Comparison of ENCODE assay signal across 10 mouse cellular contexts in genomic region chr7:49158641-49159381, GRCm38 (mm10).
DNase-seq lines count a peak whose midpoint lies in the region; ATAC-seq lines count a peak whose summit lies in the region.
"Had no signal": no experiment of that assay in that cellular context is flagged by ENCODE, and none has a peak within 500 bp of the region (broad histone marks: within the 10 kb centered on the region; RNA-seq: fewer than 3 reads in every experiment).

No protein-coding gene starts in this region.

- no peaks in the 10 kb centered on the region for H3K36me3 ChIP-seq in hindbrain, embryonic 13.5 days
- no peaks in the 10 kb centered on the region for H3K36me3 ChIP-seq in hindbrain, embryonic 11.5 days (ENCODE audit: control insufficient read depth, insufficient read depth, low read length)
- H3K36me3 ChIP-seq: G1E had no signal

- H3K27ac ChIP-seq in hindbrain, embryonic 13.5 days: no peak overlapping the region; the same call in 1 of the 2 replicates
- H3K27ac ChIP-seq in hindbrain, embryonic 11.5 days (ENCODE audit: low read depth, low read length): no peak overlapping the region

- H3K4me1 ChIP-seq in hindbrain, embryonic 13.5 days (replicated peaks): peaks cover 51% of the 10 kb centered on the region
- peaks cover 7% of the 10 kb centered on the region; the same call in 1 of the 2 replicates for H3K4me1 ChIP-seq in hindbrain, embryonic 11.5 days (replicated peaks; ENCODE audit: control insufficient read depth, insufficient read depth, low read length)

- H3K4me2 ChIP-seq in hindbrain, embryonic 13.5 days: no peak overlapping the region
- no peak overlapping the region for H3K4me2 ChIP-seq in hindbrain, embryonic 11.5 days (replicated peaks; ENCODE audit: low read depth, low read length)

- peak; percentile 33; the same call in 1 of the 2 replicates for ATAC-seq in hindbrain, embryonic 13.5 days (ENCODE audit: low FRiP score)
- ATAC-seq in hindbrain, embryonic 11.5 days (ENCODE audit: low FRiP score): no peak
- 0 out of 4 replicates have a peak, but pooled peaks have one; percentile 21 to 42 for ATAC-seq in hematopoietic stem cell, adult 5-6 weeks (replicated peaks in 1 of 2; ENCODE audit: insufficient read depth in 1 of 2, low FRiP score in 2 of 2, low TSS enrichment in 1 of 2, low read depth in 1 of 2, poor library complexity in 2 of 2, severe bottlenecking in 2 of 2)

- no peaks in the 10 kb centered on the region for H3K27me3 ChIP-seq in hindbrain, embryonic 13.5 days
- H3K27me3 ChIP-seq in hindbrain, embryonic 11.5 days (ENCODE audit: control insufficient read depth, insufficient read depth, low read length): no peaks in the 10 kb centered on the region

- 0 out of 2 replicates have a peak, but pooled peaks cover 4% of the 10 kb centered on the region for H3K9me3 ChIP-seq in hindbrain, embryonic 13.5 days
- no peaks in the 10 kb centered on the region; the same call in 1 of the 2 replicates for H3K9me3 ChIP-seq in hindbrain, embryonic 11.5 days (ENCODE audit: control insufficient read depth, low read length)

- H3K9ac ChIP-seq in hindbrain, embryonic 13.5 days: no peak overlapping the region
- no peak overlapping the region for H3K9ac ChIP-seq in hindbrain, embryonic 11.5 days (ENCODE audit: low read depth, low read length)

- no peak overlapping the region for H3K4me3 ChIP-seq in hindbrain, embryonic 13.5 days
- no peak overlapping the region for H3K4me3 ChIP-seq in hindbrain, embryonic 11.5 days (ENCODE audit: low read depth, low read length)
- H3K4me3 ChIP-seq: erythroblast, embryonic 14.5 days had no signal

- 65% methylated on average over 12 of the region's 12 CpGs for whole genome bisulfite sequencing in hindbrain, embryonic 13.5 days
- 79% methylated on average over 12 of the region's 12 CpGs for WGBS in hindbrain, embryonic 11.5 days

- DNase-seq in hindbrain, embryonic 11.5 days (ENCODE audit: low spot score): no peak
- peak; percentile 39 for DNase-seq in adipocyte (ENCODE audit: low spot score)
- DNase-seq in cerebellum, postnatal 14 days: peak; percentile 54 to 57
- no peak for DNase-seq in natural killer cell, adult 2 months (ENCODE audit: low spot score in 2 of 2)
- no peak for DNase-seq in urinary bladder, adult 2 months (ENCODE audit: low spot score)
- no peak for DNase-seq in spleen, adult 18-20 months

Comparison
In these comparisons a context has a peak if more than half of its experiments do, and no peak if none do; other contexts are left out.
1. DNase-seq: peak in adipocyte (single experiment) and cerebellum, postnatal 14 days (2 of 2); none in hindbrain, embryonic 11.5 days (single experiment), natural killer cell, adult 2 months (0 of 2), urinary bladder, adult 2 months (single experiment) and spleen, adult 18-20 months (0 of 2).